Mouse (Mus musculus): ENCODE results near the gene Ints1.
"Not testable (repeated sequence)": the region's sequence is repeated elsewhere in the genome, so short reads cannot be mapped to it uniquely, and the experiment has no call there.

Gene Ints1

GRCm38 (mm10) chr5:139756135-139756534, 19.3 kb downstream of the Ints1 start:
- no peak for DNase-seq (ENCODE audit: low spot score in 2 of 2)

- DNase-seq (ENCODE audit: low spot score in 2 of 2): peak; percentile 56 to 64
These were observed 20.7 kb downstream of the Ints1 start for GRCm38 (mm10) chr5:139754753-139755152.

GRCm38 (mm10) chr5:139750535-139750934, 24.9 kb downstream of the Ints1 start:
- DNase-seq (ENCODE audit: low spot score in 2 of 2): peak; percentile 67 to 73

GRCm38 (mm10) chr5:139749413-139750125, 25.9 kb downstream of the Ints1 start:
- no peak for DNase-seq (ENCODE audit: low spot score in 2 of 2)

GRCm38 (mm10) chr5:139745771-139746170, 29.7 kb downstream of the Ints1 start:
- DNase-seq (ENCODE audit: low spot score in 2 of 2): peak in 1 of 2 experiments; percentile 36

- DNase-seq (ENCODE audit: low spot score in 2 of 2): not testable (repeated sequence)
These were observed 32.8 kb downstream of the Ints1 start for GRCm38 (mm10) chr5:139742640-139743039.

GRCm38 (mm10) chr5:139738592-139739315, 36.7 kb downstream of the Ints1 start:
- no peak for DNase-seq (ENCODE audit: low spot score in 2 of 2)

GRCm38 (mm10) chr5:139737841-139738591, 37.5 kb downstream of the Ints1 start:
- no peak for DNase-seq (ENCODE audit: low spot score in 2 of 2)

GRCm38 (mm10) chr5:139736504-139736940, 39.0 kb downstream of the Ints1 start:
- DNase-seq (ENCODE audit: low spot score in 2 of 2): no peak

- DNase-seq (ENCODE audit: low spot score in 2 of 2): peak; percentile 74 to 78
These were observed 39.6 kb downstream of the Ints1 start, which contains the start of gene Micall2 for GRCm38 (mm10) chr5:139735677-139736503. Gene Micall2 (minus strand): TSS chr5:139736336.

- DNase-seq (ENCODE audit: low spot score in 2 of 2): no peak
These were observed 40.7 kb downstream of the Ints1 start for GRCm38 (mm10) chr5:139734746-139735145.

- DNase-seq (ENCODE audit: low spot score in 2 of 2): no peak
These were observed 41.5 kb downstream of the Ints1 start for GRCm38 (mm10) chr5:139734016-139734415.

- DNase-seq (ENCODE audit: low spot score in 2 of 2): no peak
These were observed 42.8 kb downstream of the Ints1 start for GRCm38 (mm10) chr5:139732634-139733107.

- DNase-seq (ENCODE audit: low spot score in 2 of 2): no peak
These were observed 44.6 kb downstream of the Ints1 start for GRCm38 (mm10) chr5:139730712-139731486.

- no peak for DNase-seq (ENCODE audit: low spot score in 2 of 2)
These were observed 48.2 kb downstream of the Ints1 start for GRCm38 (mm10) chr5:139727261-139727660.

GRCm38 (mm10) chr5:139726186-139726585, 49.3 kb downstream of the Ints1 start:
- no peak for DNase-seq (ENCODE audit: low spot score in 2 of 2)

- DNase-seq (ENCODE audit: low spot score in 2 of 2): no peak
These were observed 50.9 kb downstream of the Ints1 start for GRCm38 (mm10) chr5:139724336-139725116.

GRCm38 (mm10) chr5:139723113-139723512, 52.4 kb downstream of the Ints1 start:
- no peak for DNase-seq (ENCODE audit: low spot score in 2 of 2)

- DNase-seq (ENCODE audit: low spot score in 2 of 2): no peak
These were observed 52.8 kb downstream of the Ints1 start for GRCm38 (mm10) chr5:139722709-139723108.

GRCm38 (mm10) chr5:139718949-139719348, 56.5 kb downstream of the Ints1 start:
- DNase-seq (ENCODE audit: low spot score in 2 of 2): no peak

Measured in right cerebral cortex, adult 2 months (tissue).